Mouse (Mus musculus) MEL (cell line): ENCODE data around the gene Rgs9bp. TPM values are rescaled to one million over a fixed set of nuclear protein-coding genes. Genes with fewer than 3 reads are reported as not detected.

Source experiments
- DNase-seq: peaks from one replicate; pipeline ENCODE4 v3.0.0; 2011; ENCODE audit warnings: low read depth, low spot score
- H3K27ac ChIP-seq: 2 replicates; pipeline ENCODE4 v1.5.1; 2012; ENCODE audit warnings: low read depth, mild to moderate bottlenecking, control low read depth, low read length, moderate library complexity; ENCODE audit not compliant: control insufficient read depth
- H3K27me3 ChIP-seq, 2 experiments: fragments of 150-350 bp in 1 of 2; sonication (generic) in 1 of 2; 2 replicates each; pipeline ENCODE4 v1.6.1; 2012; ENCODE audit warnings: low read length in 2 of 2, mild to moderate bottlenecking in 2 of 2, improper control_type of control experiment in 1 of 2, moderate library complexity in 1 of 2; ENCODE audit not compliant: insufficient read depth in 2 of 2, control insufficient read depth in 1 of 2
- H3K36me3 ChIP-seq, 2 experiments: 2 replicates each; pipeline ENCODE4 v1.6.1; 2012 to 2014; ENCODE audit warnings: low read length in 2 of 2, improper control_type of control experiment in 1 of 2, inconsistent platforms in 1 of 2, mild to moderate bottlenecking in 1 of 2; ENCODE audit not compliant: insufficient read depth in 2 of 2, control insufficient read depth in 1 of 2
- H3K4me1 ChIP-seq, 2 experiments: fragments of 150-350 bp in 1 of 2; sonication (generic) in 1 of 2; 2 replicates each; pipeline ENCODE4 v1.6.1; 2012; ENCODE audit warnings: low read length in 2 of 2, improper control_type of control experiment in 1 of 2, mild to moderate bottlenecking in 1 of 2; ENCODE audit not compliant: insufficient read depth in 2 of 2, control insufficient read depth in 1 of 2
- H3K4me3 ChIP-seq, 2 experiments: fragments of 150-350 bp in 1 of 2; sonication (generic) in 1 of 2; 2 replicates each; pipeline ENCODE4 v1.5.1; 2012; ENCODE audit warnings: low read depth in 2 of 2, low read length in 2 of 2, mild to moderate bottlenecking in 2 of 2, moderate library complexity in 2 of 2, control low read depth in 1 of 2, improper control_type of control experiment in 1 of 2; ENCODE audit not compliant: control insufficient read depth in 1 of 2, insufficient read depth in 1 of 2
- H3K79me2 ChIP-seq: 2 replicates; pipeline ENCODE4 v1.6.1; 2012; ENCODE audit warnings: mild to moderate bottlenecking, low read length, moderate library complexity; ENCODE audit not compliant: control insufficient read depth, poor library complexity, insufficient read depth
- H3K9ac ChIP-seq: 2 replicates; pipeline ENCODE4 v1.6.1; 2012; ENCODE audit warnings: low read depth, mild to moderate bottlenecking, control low read depth, low read length, moderate library complexity; ENCODE audit not compliant: control insufficient read depth, poor library complexity, severe bottlenecking
- H3K9me3 ChIP-seq: fragments of 150-350 bp; sonication (generic); replicated peaks from 2 replicates; pipeline ENCODE4 v1.6.1; 2012; ENCODE audit warnings: mild to moderate bottlenecking, low read length, improper control_type of control experiment, moderate library complexity; ENCODE audit not compliant: insufficient read depth
- CTCF ChIP-seq, 3 experiments: IDR thresholded peaks in 2 of 3; conservative IDR thresholded peaks in 1 of 3; 2 replicates each; pipeline ENCODE4 v1.5.1; 2011 to 2012; ENCODE audit warnings: low read length in 3 of 3, low read depth in 2 of 3, mild to moderate bottlenecking in 2 of 3, improper control_type of control experiment in 1 of 3, inconsistent platforms in 1 of 3, mixed read lengths in 1 of 3, moderate library complexity in 1 of 3; ENCODE audit not compliant: control insufficient read depth in 1 of 3, insufficient read depth in 1 of 3, poor library complexity in 1 of 3, severe bottlenecking in 1 of 3
- E2F4 ChIP-seq: IDR thresholded peaks from 2 replicates; pipeline ENCODE4 v1.6.1; 2011; ENCODE audit warnings: low read depth, low read length, improper control_type of control experiment, borderline replicate concordance
- EP300 ChIP-seq, 2 experiments: IDR thresholded peaks; 2 replicates each; pipeline ENCODE4 v1.6.1; 2011; ENCODE audit warnings: improper control_type of control experiment in 2 of 2, low read length in 2 of 2, low read depth in 1 of 2, mild to moderate bottlenecking in 1 of 2
- HCFC1 ChIP-seq: IDR thresholded peaks from 2 replicates; pipeline ENCODE4 v1.6.1; 2012; ENCODE audit warnings: low read depth, mild to moderate bottlenecking, inconsistent platforms, low read length, improper control_type of control experiment, moderate library complexity
- JUND ChIP-seq: IDR thresholded peaks from 2 replicates; pipeline ENCODE4 v1.6.1; 2011; ENCODE audit warnings: low read depth, mild to moderate bottlenecking, improper control_type of control experiment, low read length
- MAFK ChIP-seq: IDR thresholded peaks from 2 replicates; pipeline ENCODE4 v1.6.1; 2011; ENCODE audit warnings: low read depth, mild to moderate bottlenecking, low read length, improper control_type of control experiment, borderline replicate concordance
- MAX ChIP-seq: IDR thresholded peaks from 2 replicates; pipeline ENCODE4 v1.6.1; 2011; ENCODE audit warnings: low read length, improper control_type of control experiment
- MAZ ChIP-seq: IDR thresholded peaks from 2 replicates; pipeline ENCODE4 v1.6.1; 2012; ENCODE audit warnings: low read depth, mild to moderate bottlenecking, inconsistent platforms, low read length, improper control_type of control experiment
- MEF2A ChIP-seq: IDR thresholded peaks from 2 replicates; pipeline ENCODE4 v1.6.1; 2014; ENCODE audit warnings: low read depth, mild to moderate bottlenecking, inconsistent platforms, low read length, improper control_type of control experiment; ENCODE audit not compliant: poor library complexity, insufficient replicate concordance, severe bottlenecking; ENCODE audit errors: extremely low read depth
- MYB ChIP-seq: IDR thresholded peaks from 2 replicates; pipeline ENCODE4 v1.6.1; 2011; ENCODE audit warnings: mild to moderate bottlenecking, low read depth, low read length, improper control_type of control experiment
- MYC ChIP-seq: IDR thresholded peaks from 2 replicates; pipeline ENCODE4 v1.6.1; 2011; ENCODE audit warnings: low read depth, mild to moderate bottlenecking, low read length, improper control_type of control experiment, moderate library complexity
- POLR2A ChIP-seq, 2 experiments: IDR thresholded peaks; 2 replicates each; pipeline ENCODE4 v1.6.1; 2011 to 2012; ENCODE audit warnings: low read length in 2 of 2, mild to moderate bottlenecking in 2 of 2, control low read depth in 1 of 2, improper control_type of control experiment in 1 of 2, low read depth in 1 of 2, moderate library complexity in 1 of 2; ENCODE audit not compliant: control insufficient read depth in 1 of 2, insufficient read depth in 1 of 2, poor library complexity in 1 of 2
- POLR2AphosphoS5 ChIP-seq: IDR thresholded peaks from 2 replicates; pipeline ENCODE4 v1.6.1; 2012; ENCODE audit warnings: low read depth, borderline replicate concordance, mild to moderate bottlenecking, inconsistent platforms, low read length, moderate library complexity, mixed read lengths
- RAD21 ChIP-seq: IDR thresholded peaks from 2 replicates; pipeline ENCODE4 v1.6.1; 2011; ENCODE audit warnings: mild to moderate bottlenecking, low read depth, low read length, improper control_type of control experiment
- SIN3A ChIP-seq: IDR thresholded peaks from 2 replicates; pipeline ENCODE4 v1.6.1; 2012; ENCODE audit warnings: low read length, improper control_type of control experiment, inconsistent platforms
- SMC3 ChIP-seq: IDR thresholded peaks from 2 replicates; pipeline ENCODE4 v1.6.1; 2011; ENCODE audit warnings: low read depth, low read length, improper control_type of control experiment
- USF1 ChIP-seq: IDR thresholded peaks from 2 replicates; pipeline ENCODE4 v1.6.1; 2014; ENCODE audit warnings: low read depth, mild to moderate bottlenecking, inconsistent platforms, low read length, improper control_type of control experiment, moderate library complexity
- USF2 ChIP-seq, 2 experiments: IDR thresholded peaks; 2 replicates each; pipeline ENCODE4 v1.6.1; 2011 to 2012; ENCODE audit warnings: improper control_type of control experiment in 2 of 2, low read length in 2 of 2, borderline replicate concordance in 1 of 2, inconsistent platforms in 1 of 2, low read depth in 1 of 2, mild to moderate bottlenecking in 1 of 2; ENCODE audit not compliant: insufficient read depth in 1 of 2
- ZC3H11A ChIP-seq: IDR thresholded peaks from 2 replicates; pipeline ENCODE4 v1.6.1; 2012; ENCODE audit warnings: low read depth, mild to moderate bottlenecking, inconsistent platforms, low read length, improper control_type of control experiment
- ZKSCAN1 ChIP-seq: IDR thresholded peaks from 2 replicates; pipeline ENCODE4 v1.6.1; 2012; ENCODE audit warnings: low read depth, mild to moderate bottlenecking, inconsistent platforms, low read length, improper control_type of control experiment, moderate library complexity
- ZMIZ1 ChIP-seq: IDR thresholded peaks from 2 replicates; pipeline ENCODE4 v1.6.1; 2012; ENCODE audit warnings: low read depth, mild to moderate bottlenecking, inconsistent platforms, low read length, improper control_type of control experiment, moderate library complexity
- polyA plus RNA-seq, 2 experiments: library from polyadenylated mRNA; stranded (reverse) in 1 of 2; unstranded in 1 of 2; fragments of >175 nt in 1 of 2; fragments of >200 nt in 1 of 2; gene quantifications; 2 replicates each; pipeline versions ENCODE4 v1.2.1 to v1.2.4; 2012; ENCODE audit warnings: low replicate concordance in 2 of 2, low read depth in 1 of 2; ENCODE audit not compliant: insufficient read length in 2 of 2, insufficient read depth in 1 of 2, missing spikeins in 1 of 2
- total RNA-seq: library from RNA; depleted of rRNA; stranded (reverse); fragments of 300-350 nt; gene quantifications from 2 replicates; pipeline ENCODE4 v1.2.3, GENCODE M21; 2012

Rgs9bp gene
- total and polyA plus RNA-seq, 3 experiments = 0.12 to 0.43 TPM; not detected in 1

- no peak for DNase-seq
- Histone ChIP-seq H3K4me1 (peaks cover 14 to 35% of the 10 kb centered on the region in 2 experiments), H3K27ac (no peak overlapping the region), H3K79me2 (no peaks in the 10 kb centered on the region), H3K9me3 (no peaks in the 10 kb centered on the region), H3K36me3 (peaks cover 0 to 23% of the 10 kb centered on the region in 2 experiments; a peak in 2 of 4 replicates), H3K4me3 (no peak overlapping the region), H3K27me3 (no peaks in the 10 kb centered on the region), H3K9ac (no peak overlapping the region)
- TF ChIP-seq USF2 (IDR thresholded peaks at IDR 0.05; ENCODE audit: borderline replicate concordance in 1 of 2, insufficient read depth in 1 of 2, low read depth in 1 of 2, low read length in 2 of 2) (no peak), MAX (no peak), MYC (no peak), JUND (no peak), POLR2AphosphoS5 (no peak), POLR2A (IDR thresholded peaks at IDR 0.05; ENCODE audit: control insufficient read depth in 1 of 2, insufficient read depth in 1 of 2, low read depth in 1 of 2, low read length in 2 of 2, poor library complexity in 1 of 2) (no peak), MAFK (no peak), SIN3A (no peak), USF1 (no peak), E2F4 (no peak), EP300 (IDR thresholded peaks at IDR 0.05; ENCODE audit: low read depth in 1 of 2, low read length in 2 of 2) (no peak), RAD21 (no peak), CTCF (IDR thresholded peaks at IDR 0.05 in 2 of 3, conservative IDR thresholded peaks at IDR 0.05 in 1 of 3; ENCODE audit: control insufficient read depth in 1 of 3, insufficient read depth in 1 of 3, low read depth in 2 of 3, low read length in 3 of 3, poor library complexity in 1 of 3, severe bottlenecking in 1 of 3) (no peak), ZKSCAN1 (no peak), SMC3 (no peak), ZC3H11A (no peak), MYB (no peak), HCFC1 (no peak)
Observed at GRCm38 (mm10) chr7:35564067-35564865, 21.1 kb downstream of the Rgs9bp start.

- no peak overlapping the region; the same call in 1 of the 2 replicates for H3K9ac ChIP-seq
Observed at GRCm38 (mm10) chr7:35563071-35563470, 22.3 kb downstream of the Rgs9bp start.

More at GRCm38 (mm10) chr7:35563071-35563470, 22.3 kb downstream of the Rgs9bp start:
- Histone ChIP-seq H3K4me3 (no peak overlapping the region), H3K79me2 (no peaks in the 10 kb centered on the region), H3K9me3 (no peaks in the 10 kb centered on the region), H3K4me1 (peaks cover 14 to 45% of the 10 kb centered on the region in 2 experiments), H3K27me3 (no peaks in the 10 kb centered on the region), H3K36me3 (peaks cover 0 to 30% of the 10 kb centered on the region in 2 experiments; a peak in 2 of 4 replicates), H3K27ac (no peak overlapping the region)
- DNase-seq = no peak
- no peak for TF ChIP-seq MEF2A
- TF ChIP-seq MAZ = no peak
- no peak for TF ChIP-seq MYB
- no peak for TF ChIP-seq ZMIZ1
- TF ChIP-seq MAFK = no peak
